Mouse (Mus musculus) retina, adult 2 months (tissue): ENCODE data around the gene Socs4.
A peak's percentile ranks its signal among the peaks of the same experiment; 100 is the strongest.
"Not testable (repeated sequence)": the region's sequence is repeated elsewhere in the genome, so short reads cannot be mapped to it uniquely, and the experiment has no call there.

Experiments
- DNase-seq: peaks from one replicate; pipeline ENCODE4 v3.0.0-alpha.2; 2012; ENCODE audit warnings: low read depth, low spot score

Socs4 gene

DNA sequence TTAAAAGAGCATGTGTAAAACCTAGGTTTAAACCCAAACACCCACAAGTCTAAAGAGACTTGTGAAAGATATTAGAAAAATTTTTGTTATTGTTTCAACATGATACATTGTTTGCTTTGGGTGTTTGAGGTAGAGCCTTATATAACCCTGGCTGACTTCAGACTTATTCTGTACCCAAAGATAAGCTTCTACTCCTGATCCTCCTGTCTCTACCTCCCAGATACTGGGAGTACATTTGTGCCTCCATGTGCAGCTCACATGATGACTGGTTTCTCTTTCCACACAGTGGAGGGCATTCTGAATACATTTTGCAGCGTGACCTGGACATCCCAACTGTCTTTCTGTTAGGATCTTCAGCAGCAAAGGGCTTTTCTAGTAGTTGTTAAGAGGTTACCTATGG, 9.5 kb downstream of the Socs4 start:
- no peak for DNase-seq

DNA sequence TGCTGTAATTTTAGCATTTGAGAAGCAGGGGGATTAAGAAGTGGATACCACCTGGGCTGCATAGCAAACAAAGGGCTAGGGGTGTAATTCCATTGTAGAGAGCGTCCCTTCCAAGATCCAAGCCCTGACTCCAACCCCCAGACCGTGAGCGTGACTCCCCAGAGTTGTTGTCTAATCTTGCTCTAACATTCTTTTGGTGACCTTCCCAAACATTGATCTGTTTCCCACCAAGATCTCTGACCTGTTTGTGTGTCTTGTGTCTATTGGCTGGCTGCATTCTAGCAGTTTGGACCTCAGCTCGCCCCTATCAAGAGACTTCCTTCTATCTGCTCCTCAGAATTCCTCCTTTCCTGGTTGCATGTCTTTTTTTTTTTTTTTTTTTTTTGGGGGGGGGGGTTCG, 10.3 kb downstream of the Socs4 start:
- DNase-seq, result no peak

DNA sequence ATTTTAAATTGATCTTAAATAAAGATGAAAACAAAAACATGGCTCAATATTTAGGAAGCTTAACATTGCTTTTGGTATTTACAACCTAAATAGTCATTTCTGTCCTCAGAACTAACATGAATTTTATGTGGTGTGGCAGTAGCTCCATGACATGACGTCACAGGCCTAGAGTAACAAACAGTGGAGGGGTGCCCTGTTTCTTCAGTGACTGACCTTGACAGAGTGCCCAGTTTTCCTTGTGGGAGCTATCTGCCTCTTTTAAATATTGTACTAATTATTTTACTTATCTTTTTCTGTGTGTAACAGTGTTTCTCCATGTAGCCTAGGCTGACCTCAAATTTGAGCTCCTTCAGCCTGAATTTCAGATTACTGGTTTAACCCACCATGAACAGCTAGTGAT, 15.0 kb downstream of the Socs4 start:
- DNase-seq, result no peak

DNA sequence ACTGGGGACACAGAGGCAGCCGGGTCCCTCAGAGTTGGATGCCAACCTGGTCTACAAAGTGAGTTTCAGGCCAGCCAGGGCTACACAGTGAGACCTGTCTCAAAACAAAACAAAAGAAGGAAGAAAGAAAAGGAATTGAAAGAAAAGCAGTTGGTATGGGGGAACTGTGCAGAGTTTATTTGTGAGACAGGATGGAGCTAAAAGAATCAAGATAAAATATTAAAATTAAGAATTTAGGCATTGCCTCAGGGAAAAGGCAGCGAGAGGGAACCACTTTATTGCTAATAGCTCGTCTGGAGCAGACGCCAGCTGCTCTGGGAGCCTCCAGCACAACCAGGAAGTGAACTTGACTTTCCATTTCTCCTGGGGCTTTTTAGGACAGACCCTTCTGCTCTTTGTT, 17.4 kb downstream of the Socs4 start:
- DNase-seq, result no peak

DNA sequence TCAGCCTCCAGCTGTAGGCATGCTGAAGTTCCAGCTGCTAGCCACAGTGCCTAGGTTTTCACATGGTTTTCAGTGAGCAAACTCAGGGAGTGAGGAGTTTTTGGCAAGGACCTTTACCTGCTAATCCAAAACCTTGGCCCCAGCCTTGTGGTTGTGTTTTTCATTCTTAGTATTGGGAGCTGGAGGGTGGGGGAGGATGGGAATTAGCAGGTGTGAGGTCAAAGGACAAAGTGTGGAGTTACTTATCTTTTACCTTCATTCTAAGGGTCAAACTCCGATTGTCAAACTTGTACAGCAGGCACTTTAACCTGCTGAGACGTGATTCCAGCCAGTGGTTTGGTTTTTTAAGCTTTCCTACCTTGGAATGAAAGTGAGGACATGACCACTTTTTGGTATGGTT, 19.5 kb downstream of the Socs4 start:
- DNase-seq, result no peak

DNA sequence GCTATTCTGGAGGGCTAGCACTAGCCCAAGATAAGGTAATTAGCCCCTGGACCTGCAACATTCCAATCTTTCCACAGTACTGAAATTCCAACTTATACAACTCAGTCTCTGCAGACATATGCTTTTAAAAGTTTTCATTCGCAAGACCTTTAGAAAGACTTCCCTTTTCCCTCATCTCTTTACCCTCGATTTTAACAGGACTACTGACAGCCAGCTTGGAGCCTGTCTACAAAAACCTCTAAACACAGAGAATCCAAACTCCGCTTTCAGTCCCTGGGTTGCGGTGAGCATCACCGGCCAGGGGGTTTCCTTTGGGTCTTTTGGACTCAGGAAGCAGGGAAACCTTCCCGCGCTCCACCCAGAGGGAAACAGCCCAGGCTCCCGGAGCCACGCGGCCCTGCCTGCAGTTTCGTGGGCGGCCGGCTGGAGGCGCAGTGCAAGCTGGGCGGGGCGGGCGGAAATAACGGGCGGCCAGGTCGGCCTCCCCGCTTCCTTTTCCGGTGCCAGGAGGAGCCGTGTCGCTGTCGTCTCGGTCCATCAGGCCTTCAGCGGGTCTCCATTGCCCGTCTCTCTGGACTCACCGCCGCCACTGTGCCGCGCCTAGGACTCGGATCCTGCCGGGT, 21.2 kb downstream of the Socs4 start, which contains the start of gene Mapk1ip1l:
TSS of gene Mapk1ip1l (plus strand) at position 482 of the 623 bp plus-strand sequence.
- peak; percentile 48 for DNase-seq

DNA sequence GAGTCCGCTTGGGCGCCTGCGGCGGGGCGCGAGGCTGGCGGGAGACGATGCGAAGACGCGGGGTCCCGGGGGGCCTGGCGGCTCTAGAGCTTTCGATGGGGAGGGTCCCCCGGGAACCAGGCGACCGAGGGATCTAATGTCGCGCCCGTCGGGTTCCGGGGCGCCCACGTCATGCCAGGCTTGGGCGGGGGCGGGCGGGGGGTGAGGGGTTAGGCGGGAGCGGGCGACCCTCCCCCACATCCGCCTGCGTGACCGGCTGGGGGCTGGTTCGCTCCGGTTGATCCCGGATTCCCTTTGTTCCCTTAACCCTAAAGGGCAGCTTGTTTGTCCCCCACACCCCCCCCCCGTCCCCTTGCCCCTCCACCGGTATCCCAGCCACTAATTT, 21.7 kb downstream of the Socs4 start:
- DNase-seq, result no peak

DNA sequence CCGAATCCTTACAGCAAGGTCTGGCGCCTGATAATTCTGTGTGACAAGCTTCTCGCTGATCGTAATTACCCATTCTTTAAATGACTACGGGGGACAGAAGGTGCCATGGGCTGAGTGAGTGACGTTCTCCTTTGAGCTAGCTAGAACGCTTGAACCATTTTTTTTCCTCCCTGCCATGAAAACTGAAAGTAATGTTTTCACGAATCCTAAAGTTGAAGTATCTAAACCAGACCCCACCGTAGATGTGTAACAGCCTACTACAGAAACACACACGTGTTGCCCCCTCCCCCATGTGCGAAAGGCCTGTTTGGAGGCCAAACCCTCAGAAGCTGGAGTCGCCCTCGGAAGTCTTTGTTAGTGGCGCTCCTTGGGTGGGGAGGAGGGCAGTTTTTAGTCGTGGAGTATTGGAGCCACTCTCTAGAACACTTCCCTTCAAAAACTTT, 22.1 kb downstream of the Socs4 start:
- no peak for DNase-seq

DNA sequence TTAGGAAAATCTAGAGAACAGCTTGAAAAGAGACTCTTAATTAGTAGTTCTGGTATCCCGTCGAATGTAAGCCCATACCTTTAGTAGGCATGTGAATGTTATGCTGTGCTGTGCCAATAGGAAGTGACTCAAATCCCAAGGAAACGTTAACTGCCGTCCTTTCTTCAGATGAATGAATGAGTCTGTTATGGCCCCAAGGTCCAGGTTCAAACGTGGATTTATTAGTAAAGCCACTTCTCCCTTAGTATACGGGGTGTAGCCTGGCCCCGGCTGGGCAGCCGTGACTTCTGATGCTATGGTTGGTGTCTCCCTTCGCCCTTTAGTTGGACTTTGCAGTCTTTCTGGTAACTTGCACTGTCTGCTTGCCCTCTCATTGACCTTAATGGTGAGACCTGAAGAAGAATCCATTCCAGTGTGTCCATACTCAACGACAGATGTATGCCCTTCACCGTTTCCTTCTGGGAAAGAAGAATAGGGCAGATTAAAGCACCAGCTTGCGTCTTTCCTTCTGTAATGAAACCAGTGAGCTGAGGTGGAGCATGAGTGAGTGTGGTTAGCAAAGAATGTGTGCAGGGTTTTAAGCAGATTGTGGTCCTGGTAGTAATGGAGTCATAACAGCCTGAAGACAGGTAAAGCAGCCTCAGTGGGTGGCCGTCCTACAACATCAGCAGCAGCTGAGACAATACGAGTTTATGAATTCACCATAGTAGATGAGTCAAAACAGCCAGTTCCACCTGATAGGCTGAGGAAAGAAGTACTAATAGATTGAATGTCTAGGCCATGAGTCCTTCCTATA, 26.4 kb downstream of the Socs4 start:
- no peak for DNase-seq

DNA sequence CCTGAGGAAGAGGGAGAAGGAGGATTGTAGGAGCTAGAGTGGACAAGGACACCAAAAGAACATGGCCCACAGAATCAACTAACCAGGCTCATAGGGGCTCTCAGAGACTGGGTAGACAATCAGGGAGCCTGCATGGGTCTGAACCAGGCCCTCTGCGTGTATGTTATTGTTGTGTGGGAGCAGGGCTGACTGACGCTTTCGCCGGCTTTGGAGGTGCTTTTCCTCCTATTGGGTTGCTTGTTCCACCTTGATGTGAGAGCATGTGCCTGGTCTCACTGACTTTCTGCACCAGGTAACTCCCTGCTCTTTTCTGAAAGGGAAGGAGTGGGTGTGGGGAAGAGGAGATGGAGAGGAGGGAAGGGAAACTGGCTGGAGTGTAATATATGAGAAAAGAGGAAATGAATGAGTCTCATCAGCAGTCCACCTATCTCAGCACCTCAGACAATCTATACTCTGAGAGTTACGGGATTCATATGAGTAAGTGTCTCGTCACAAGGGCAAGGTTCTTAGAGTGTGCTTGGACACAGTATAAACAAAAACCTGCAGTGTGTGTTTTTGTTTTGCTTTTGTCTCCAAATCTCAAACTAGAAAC, 28.2 kb downstream of the Socs4 start:
- no peak for DNase-seq

DNA sequence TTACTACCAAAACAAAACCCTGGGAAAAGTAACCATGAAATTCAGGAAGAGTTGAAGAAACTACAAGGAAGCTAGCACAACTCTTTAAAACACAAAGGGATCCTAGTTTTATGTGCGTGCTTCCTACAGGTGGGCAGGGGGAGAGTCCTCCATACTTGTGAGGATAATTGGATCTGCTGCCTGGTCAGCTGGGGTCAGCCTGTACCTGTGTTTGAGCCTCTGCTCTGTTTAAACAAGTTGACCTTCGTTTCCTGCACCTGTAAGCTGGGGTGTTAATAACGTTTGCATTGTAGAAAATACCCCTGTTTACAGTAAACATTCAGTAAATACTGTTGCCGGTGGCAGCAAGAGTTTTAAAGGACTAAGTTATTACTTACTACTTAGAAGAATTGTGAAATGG, 29.2 kb downstream of the Socs4 start:
- DNase-seq, result no peak

DNA sequence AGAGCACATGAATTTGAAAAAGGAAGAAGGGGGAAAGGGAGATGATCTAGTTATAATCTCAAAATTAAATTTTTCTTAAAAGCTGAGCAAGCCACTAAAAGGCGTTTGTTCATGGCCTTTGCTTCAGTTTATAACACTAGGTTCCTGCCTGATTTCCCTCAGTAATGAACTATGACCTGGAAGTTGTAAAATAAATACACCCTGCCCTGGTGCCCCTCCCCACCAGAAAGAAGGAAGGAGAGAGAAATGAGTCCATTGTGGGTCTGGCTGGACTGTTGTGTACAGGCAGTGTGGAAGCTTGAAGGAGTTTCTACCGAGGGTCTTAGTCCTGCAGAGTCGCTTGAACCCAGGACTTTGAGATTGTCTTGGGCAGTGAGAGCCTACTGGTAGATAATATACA, 30.9 kb downstream of the Socs4 start:
- DNase-seq, result no peak

DNA sequence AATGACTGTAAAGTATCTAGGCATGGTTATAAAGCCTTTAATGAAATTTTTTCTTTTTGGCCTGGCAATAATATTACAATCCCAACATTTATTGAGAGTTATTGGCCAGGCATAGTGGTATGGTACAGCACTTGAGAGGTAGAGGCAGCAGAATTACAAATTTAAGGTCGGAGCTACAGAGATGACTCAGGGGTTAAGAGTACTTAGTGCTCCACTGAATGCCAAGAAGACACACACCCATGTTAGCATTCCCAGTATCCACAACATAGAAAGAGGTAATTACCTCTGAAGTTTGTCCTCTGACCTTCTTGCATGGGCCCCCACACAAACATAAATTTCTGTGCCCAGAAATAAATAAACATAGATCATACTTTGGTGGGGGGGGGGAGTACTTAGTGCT, 32.3 kb downstream of the Socs4 start:
- DNase-seq, result no peak

DNA sequence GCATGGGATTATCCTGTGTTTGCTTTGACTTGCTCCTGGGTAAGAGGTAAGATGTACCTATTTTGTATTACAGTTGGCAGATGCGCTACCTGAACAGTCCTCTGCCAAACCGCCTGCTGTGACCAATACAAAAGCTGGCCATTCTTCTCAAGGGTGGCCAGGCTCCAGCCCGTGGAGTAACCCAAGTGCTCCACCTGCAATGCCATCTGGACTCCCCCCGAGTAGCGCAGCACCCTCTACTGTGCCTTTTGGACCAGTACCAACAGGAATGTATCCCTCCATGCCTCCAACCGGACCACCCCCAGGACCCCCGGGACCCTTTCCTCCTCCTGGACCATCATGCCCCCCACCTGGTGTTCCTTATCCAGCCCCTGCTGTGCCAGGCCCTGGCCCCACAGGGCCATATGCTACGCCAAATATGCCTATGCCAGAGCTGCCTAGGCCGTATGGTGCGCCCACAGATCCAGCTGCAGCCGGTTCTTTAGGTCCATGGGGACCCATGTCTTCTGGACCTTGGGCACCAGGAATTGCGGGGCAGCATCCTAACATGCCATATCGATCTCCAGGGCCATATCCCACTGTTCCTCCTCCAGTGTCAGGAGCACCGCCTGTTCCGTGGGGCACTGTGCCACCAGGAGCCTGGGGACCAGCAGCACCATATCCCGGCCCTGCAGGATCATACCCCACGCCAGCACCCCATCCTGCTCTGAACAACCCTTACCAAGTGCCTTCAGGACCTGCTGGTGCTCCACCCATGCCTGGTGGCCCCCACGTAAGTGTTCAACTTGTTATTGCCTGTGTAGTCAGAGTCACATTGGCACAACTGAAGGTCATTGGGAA, 33.8 kb downstream of the Socs4 start:
- DNase-seq, result no peak

DNA sequence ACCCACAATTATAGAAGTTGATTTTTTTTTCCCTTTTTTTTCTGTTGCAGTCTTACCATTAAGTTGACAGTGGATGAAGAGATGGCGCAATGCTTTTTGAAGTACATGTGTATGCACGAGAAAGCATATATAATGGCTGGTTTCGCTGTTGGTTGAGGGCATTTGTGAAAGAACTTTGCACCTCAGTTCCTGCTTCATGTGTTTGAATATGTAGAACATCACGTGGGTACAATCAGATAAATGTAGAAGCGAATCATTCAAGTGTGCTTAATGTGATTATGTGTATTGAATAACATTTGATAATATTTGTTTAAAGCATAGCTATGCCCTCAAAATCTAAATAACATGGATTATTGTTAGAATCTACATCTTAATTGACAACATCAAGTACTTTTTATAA, 42.6 kb downstream of the Socs4 start:
- DNase-seq, result no peak

DNA sequence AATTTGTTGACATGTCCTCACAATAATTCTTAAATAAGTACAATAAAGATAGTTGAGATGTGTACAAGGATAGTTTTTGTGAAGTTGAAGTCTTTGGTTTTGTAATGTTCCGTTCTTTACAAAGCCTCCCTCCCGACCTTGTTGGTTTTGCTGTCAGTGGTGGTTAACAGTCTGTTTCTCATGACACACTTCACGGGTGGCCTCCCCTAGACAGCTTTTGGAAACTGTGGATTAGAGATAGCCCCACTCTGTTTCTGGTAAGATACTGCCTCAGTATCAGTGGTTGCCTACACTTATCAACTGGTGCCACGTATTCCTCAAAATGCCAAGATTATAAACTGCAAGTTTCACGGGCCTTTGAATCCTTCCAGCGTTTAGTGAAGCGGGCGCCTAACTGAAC, 44.9 kb downstream of the Socs4 start:
- DNase-seq, result not testable (repeated sequence)

DNA sequence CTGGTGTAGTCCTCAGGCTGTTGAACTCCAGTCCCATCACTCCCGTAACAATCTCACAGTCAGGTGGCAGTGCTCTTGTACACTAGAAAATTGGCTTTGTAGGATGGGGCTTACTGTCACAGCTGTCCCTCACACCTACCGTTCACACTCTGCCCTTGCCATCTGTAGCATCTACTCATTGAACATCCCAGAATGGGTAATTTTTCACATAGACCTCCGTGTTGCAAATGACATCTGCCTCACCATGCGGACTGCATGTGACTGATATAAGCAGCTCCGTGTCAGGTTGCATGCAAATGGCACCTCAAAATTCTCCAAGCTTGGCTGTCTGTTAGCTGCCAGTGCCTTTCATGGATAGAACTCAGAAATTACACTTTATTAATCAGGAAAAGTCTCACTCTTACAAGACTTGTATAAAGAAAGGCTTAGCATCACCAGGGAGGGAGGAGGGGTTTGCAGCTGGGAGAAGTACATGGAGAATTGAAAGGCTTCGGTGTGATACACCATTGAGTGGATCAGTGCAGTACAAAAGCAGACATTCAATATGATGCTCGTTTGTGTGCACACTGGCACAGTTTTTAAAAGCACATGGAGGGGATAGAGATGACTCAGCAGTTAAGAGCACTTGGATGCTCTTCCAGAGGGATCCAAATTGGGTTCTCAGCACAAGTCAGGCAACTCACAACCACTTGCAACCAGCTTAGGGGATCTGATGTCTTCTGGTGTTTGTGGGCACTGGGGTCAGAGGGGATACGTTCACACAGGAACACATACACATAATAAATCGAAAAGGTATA, 49.4 kb downstream of the Socs4 start:
- no peak for DNase-seq

DNA sequence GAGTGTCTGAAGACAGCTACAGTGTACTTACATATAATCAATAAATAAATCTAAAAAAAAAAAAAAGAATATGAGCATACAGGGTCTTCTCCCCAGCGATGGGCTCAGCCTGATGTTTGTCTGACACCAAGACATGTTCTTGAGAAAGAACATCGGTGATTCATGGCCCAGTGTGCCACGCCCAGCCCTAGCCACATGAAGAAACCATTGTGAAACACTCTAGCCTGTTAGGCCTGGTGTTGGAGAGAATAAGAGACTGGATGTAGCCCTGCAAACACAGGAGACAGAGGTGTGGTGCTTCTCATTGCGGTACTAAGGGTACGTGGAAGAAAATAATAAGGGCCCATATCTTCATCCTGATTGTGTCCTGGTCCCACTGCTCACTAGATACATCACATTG, 50.6 kb downstream of the Socs4 start:
- no peak for DNase-seq

DNA sequence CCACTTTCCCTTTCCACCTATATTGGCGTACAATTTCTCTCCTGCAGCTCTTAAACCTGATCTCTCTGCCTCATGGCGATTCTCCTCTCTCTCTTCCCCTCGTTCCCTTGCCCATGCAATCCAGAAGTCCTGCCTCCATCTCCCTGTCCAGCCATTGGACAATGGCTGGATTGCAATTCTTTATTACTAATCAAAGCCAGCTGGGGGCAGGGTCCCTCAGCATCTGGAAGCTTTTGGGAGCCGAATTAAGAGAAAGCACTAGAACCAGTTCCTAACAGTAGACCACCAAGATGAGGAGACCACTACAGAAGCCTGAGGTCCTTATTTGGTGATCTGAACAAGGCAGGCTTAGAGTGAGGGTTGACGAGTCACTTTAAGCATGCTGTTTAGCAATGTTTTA, 55.2 kb downstream of the Socs4 start:
- DNase-seq, result no peak

DNA sequence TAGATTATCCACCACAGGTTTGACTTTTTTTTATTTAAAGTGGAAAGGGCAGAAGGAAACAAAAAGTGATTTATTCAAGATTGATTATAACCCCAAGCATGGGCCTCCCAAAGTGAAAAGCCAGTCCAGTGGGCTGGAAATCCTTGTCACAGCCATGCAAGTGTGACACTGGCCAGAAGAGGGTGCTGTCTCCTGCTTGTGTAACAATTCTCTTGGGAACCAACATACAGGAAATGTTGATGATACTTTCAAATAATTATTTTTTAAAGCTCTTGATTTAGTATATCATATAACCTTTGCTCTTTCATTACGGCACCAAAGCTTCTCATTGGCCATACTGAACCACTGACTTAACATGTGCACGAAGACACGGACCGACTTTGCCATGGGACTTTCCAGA, 58.1 kb downstream of the Socs4 start:
- no peak for DNase-seq

DNA sequence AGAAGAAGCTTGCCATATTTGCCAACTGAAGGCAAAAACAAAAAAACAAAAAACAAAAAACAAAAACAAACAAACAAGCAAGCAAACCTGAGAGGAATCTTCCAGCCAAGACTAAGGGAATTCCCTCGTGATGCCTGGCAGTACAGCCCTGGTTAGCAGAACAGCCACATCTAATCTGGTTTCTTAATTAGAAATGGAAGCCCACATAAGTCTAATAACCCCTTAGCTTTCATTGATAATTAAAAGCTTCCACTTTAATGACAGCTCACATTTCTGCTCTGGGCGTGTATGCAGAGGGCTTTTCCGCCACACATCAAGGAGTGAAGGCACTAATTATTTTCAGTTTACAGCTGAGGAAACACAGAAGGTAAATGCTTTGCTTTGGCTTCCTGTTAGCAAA, 58.6 kb downstream of the Socs4 start:
- DNase-seq, result no peak
